Mouse (Mus musculus) kidney, adult 2 months (tissue): ENCODE measurements around the gene Inpp5k.

ENCODE experiments used
- CTCF ChIP-seq: fragments of 200-500 bp; conservative IDR thresholded peaks from 2 replicates; pipeline ENCODE4 v1.5.1; 2011; ENCODE audit warnings: low read depth, mild to moderate bottlenecking, control low read depth, low read length, moderate library complexity, mixed read lengths; ENCODE audit not compliant: insufficient read depth, insufficient read length
- POLR2A ChIP-seq: fragments of 200-500 bp; IDR thresholded peaks from one replicate; pipeline ENCODE4 v1.6.1; 2011; ENCODE audit warnings: low read depth, low read length, control low read depth

DNA sequence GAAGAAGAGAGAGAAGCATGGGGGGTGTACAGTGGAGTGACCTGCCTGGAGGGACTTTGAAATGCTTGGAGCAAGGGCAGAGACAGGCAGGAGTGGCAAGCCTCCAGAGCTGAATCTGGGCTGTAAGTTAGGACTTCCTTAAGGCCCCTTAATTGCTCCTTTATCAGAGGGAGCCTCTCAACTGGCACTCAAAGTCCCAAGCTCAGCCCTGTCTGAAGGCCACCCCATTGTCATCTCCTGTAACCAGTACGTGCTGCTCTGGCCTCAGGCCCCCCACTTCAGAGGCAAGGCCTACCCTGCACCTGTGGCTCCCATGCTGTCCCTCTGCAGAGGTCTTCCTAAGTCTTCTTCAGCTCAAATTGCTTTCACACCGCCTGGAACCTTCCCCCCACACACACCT, 47.3 kb upstream of the Inpp5k start:
- TF ChIP-seq CTCF (no peak), POLR2A (no peak)
